Mouse (Mus musculus) cerebellum, adult 8-10 months (tissue): ENCODE results near the gene Tacc3.

Source experiments
- DNase-seq: peaks from one replicate; pipeline ENCODE4 v3.0.0; 2022

Gene Tacc3

GRCm38 (mm10) chr5:33695718-33696121 is 37.8 kb downstream of the Tacc3 start:
- DNase-seq = no peak

- DNase-seq = no peak
Observed at GRCm38 (mm10) chr5:33696430-33696829, 38.5 kb downstream of the Tacc3 start.

GRCm38 (mm10) chr5:33697534-33697933 is 39.6 kb downstream of the Tacc3 start:
- DNase-seq = no peak

- no peak for DNase-seq
Observed at GRCm38 (mm10) chr5:33697947-33698512, 40.1 kb downstream of the Tacc3 start.

GRCm38 (mm10) chr5:33698669-33699068 is 40.7 kb downstream of the Tacc3 start:
- DNase-seq = no peak

- no peak for DNase-seq
Observed at GRCm38 (mm10) chr5:33700010-33700409, 42.1 kb downstream of the Tacc3 start.

- DNase-seq = no peak
Observed at GRCm38 (mm10) chr5:33701832-33702231, 43.9 kb downstream of the Tacc3 start.

- no peak for DNase-seq
Observed at GRCm38 (mm10) chr5:33703999-33704398, 46.1 kb downstream of the Tacc3 start.

- DNase-seq = no peak
Observed at GRCm38 (mm10) chr5:33704945-33705611, 47.1 kb downstream of the Tacc3 start.

GRCm38 (mm10) chr5:33705612-33706349 is 47.9 kb downstream of the Tacc3 start:
- no peak for DNase-seq

GRCm38 (mm10) chr5:33706350-33706629 is 48.4 kb downstream of the Tacc3 start:
- DNase-seq = no peak

GRCm38 (mm10) chr5:33707163-33707562 is 49.2 kb downstream of the Tacc3 start:
- no peak for DNase-seq

- DNase-seq = no peak
Observed at GRCm38 (mm10) chr5:33709037-33709436, 51.1 kb downstream of the Tacc3 start.

GRCm38 (mm10) chr5:33712550-33712949 is 54.6 kb downstream of the Tacc3 start:
- no peak for DNase-seq

GRCm38 (mm10) chr5:33715182-33715581 is 57.3 kb downstream of the Tacc3 start:
- no peak for DNase-seq

- DNase-seq = no peak
Observed at GRCm38 (mm10) chr5:33716467-33716866, 58.5 kb downstream of the Tacc3 start.

GRCm38 (mm10) chr5:33718460-33718859 is 60.5 kb downstream of the Tacc3 start:
- no peak for DNase-seq

GRCm38 (mm10) chr5:33720852-33721490 is 63.0 kb downstream of the Tacc3 start:
- no peak for DNase-seq

GRCm38 (mm10) chr5:33721541-33722265 is 63.8 kb downstream of the Tacc3 start, which contains the start of gene Fgfr3:
Gene Fgfr3, plus strand, starts transcription at chr5:33721674.
- DNase-seq = no peak

GRCm38 (mm10) chr5:33722266-33723018 is 64.5 kb downstream of the Tacc3 start:
- no peak for DNase-seq

GRCm38 (mm10) chr5:33723019-33723640 is 65.2 kb downstream of the Tacc3 start:
- DNase-seq = no peak
